Mouse (Mus musculus) midbrain, embryonic 10.5 days (tissue): ENCODE data around the gene Defb36. TPM values are rescaled to one million over a fixed set of nuclear protein-coding genes. Genes with fewer than 3 reads are reported as not detected.

ENCODE experiments used
- DNase-seq: peaks from one replicate; pipeline ENCODE4 v3.0.0-alpha.2; 2017; ENCODE audit warnings: low spot score
- H3K27ac ChIP-seq: fragments of 300-500 bp; sonication (generic); replicated peaks from 2 replicates; pipeline ENCODE4 v1.5.1; 2016; ENCODE audit warnings: mild to moderate bottlenecking
- H3K27me3 ChIP-seq: fragments of 300-500 bp; sonication (generic); 2 replicates; pipeline ENCODE4 v1.6.1; 2016; ENCODE audit warnings: low read depth, mild to moderate bottlenecking; ENCODE audit not compliant: poor library complexity, severe bottlenecking
- H3K36me3 ChIP-seq: fragments of 300-500 bp; sonication (generic); 2 replicates; pipeline ENCODE4 v1.6.1; 2016; ENCODE audit warnings: mild to moderate bottlenecking, moderate library complexity
- H3K4me1 ChIP-seq: fragments of 300-500 bp; sonication (generic); 2 replicates; pipeline ENCODE4 v1.6.1; 2016
- H3K4me3 ChIP-seq: fragments of 300-500 bp; sonication (generic); 2 replicates; pipeline ENCODE4 v1.5.1; 2016; ENCODE audit warnings: mild to moderate bottlenecking, moderate library complexity
- H3K9me3 ChIP-seq: fragments of 300-500 bp; sonication (generic); replicated peaks from 2 replicates; pipeline ENCODE4 v1.6.1; 2016; ENCODE audit warnings: mild to moderate bottlenecking
- WGBS: fragments of 180-500 bp; shearing (Covaris S2); methylation state at CpG from one replicate; pipeline ENCODE4 v1.1.7; 2016; 5-methylcytosine and 5-hydroxymethylcytosine counted together
- polyA plus RNA-seq: library from polyadenylated mRNA; unstranded; fragments of >200 nt; fragmentation: Nextera tagmentation; extraction: Ambion mirVana; gene quantifications from 2 replicates; pipeline ENCODE4 v1.2.1, GENCODE M21; 2016

The Defb36 gene
- not detected in 2 replicates for polyA plus RNA-seq

GRCm38 (mm10) chr2:152604057-152604456 lies at the start of gene Defb36:
Gene Defb36 (plus strand): TSS chr2:152604327.
- 84% methylated on average over 15 of the region's 15 CpGs for WGBS
- DNase-seq = no peak
- Histone ChIP-seq H3K4me3 (no peak within 1 kb of the TSS), H3K27ac (no peak within 1 kb of the TSS), H3K27me3 (no peaks in the 10 kb centered on the region), H3K9me3 (no peaks in the 10 kb centered on the region), H3K4me1 (no peaks in the 10 kb centered on the region), H3K36me3 (no peaks in the 10 kb centered on the region)

GRCm38 (mm10) chr2:152556655-152557054 lies 47.5 kb upstream of the Defb36 start:
- WGBS = 88% methylated on average over 7 of the region's 7 CpGs

GRCm38 (mm10) chr2:152569038-152569437 lies 35.1 kb upstream of the Defb36 start, which contains the start of gene Gm17416:
Gene Gm17416 (plus strand): TSS chr2:152569338.
- no peak within 1 kb of the TSS for H3K27ac ChIP-seq
- H3K9me3 ChIP-seq = no peaks in the 10 kb centered on the region
- no peaks in the 10 kb centered on the region for H3K4me1 ChIP-seq
- H3K4me3 ChIP-seq = no peak within 1 kb of the TSS
- no peaks in the 10 kb centered on the region for H3K36me3 ChIP-seq
- 89% methylated on average over 5 of the region's 5 CpGs for WGBS
- DNase-seq = no peak
- H3K27me3 ChIP-seq = no peaks in the 10 kb centered on the region

More at GRCm38 (mm10) chr2:152556655-152557054, 47.5 kb upstream of the Defb36 start:
- no peak for DNase-seq
- no peaks in the 10 kb centered on the region for H3K27me3 ChIP-seq
- H3K9me3 ChIP-seq = no peaks in the 10 kb centered on the region
- H3K27ac ChIP-seq = no peak overlapping the region
- peaks cover 5% of the 10 kb centered on the region; the same call in 1 of the 2 replicates for H3K4me1 ChIP-seq
- no peak overlapping the region for H3K4me3 ChIP-seq
- no peaks in the 10 kb centered on the region for H3K36me3 ChIP-seq

DNA sequence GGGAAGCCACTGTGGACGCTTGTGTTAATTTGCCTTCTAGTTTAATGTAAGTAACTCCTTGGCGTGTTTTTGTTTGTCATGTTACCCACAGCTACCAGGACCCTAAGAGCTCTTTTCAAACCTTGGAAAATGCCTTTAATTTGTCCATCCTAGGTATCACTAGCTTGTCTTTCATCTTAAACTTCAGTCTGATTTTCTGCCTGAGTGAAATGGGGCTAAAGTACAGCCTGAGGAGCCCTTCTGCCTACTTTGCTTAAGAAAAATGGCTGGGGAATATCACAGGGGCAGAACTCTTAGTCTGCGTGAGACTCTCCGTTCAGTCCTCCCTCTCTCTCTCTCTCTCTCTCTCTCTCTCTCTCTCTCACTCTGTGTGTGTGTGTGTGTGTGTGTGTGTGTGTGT lies 34.2 kb upstream of the Defb36 start:
- Histone ChIP-seq H3K4me3 (no peak overlapping the region), H3K27me3 (no peaks in the 10 kb centered on the region), H3K9me3 (no peaks in the 10 kb centered on the region), H3K36me3 (no peaks in the 10 kb centered on the region), H3K4me1 (no peaks in the 10 kb centered on the region), H3K27ac (no peak overlapping the region)
- 87% methylated on average over 4 of the region's 4 CpGs for WGBS
- DNase-seq = no peak

GRCm38 (mm10) chr2:152570313-152570712 lies 33.8 kb upstream of the Defb36 start:
- H3K9me3 ChIP-seq = no peaks in the 10 kb centered on the region

DNA sequence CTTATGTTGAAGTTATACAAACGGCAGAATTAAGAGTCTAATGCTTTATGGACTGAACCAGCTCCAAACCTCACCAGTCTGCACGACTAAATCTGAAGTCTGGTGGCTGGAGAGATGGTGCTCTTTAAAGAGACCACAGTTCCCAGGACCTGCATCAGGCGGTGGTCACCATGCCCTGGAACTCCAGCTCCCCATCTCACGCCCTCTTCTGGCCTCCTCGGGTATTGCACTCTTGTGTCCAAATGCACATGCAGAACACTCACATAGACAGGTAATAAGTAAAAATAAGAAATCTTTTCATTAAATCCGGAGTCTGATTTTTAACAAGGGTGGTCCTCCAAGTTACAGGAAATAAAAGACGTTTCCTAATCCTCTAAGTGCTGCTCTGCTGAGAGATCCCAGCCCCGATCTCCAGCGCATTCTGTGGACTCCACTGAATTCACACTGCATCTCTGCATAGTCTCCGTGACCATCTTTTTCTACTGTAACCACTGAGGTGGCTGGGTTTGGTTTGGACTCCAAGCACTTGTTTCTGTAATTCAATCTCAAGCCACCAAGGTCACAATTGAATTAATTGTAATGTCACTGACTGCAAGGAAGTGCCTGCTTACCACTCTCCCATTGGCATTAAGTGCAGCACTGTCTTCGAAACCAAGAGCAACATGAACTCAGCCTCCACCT lies 31.9 kb upstream of the Defb36 start, which contains the start of gene Defb21:
TSS of gene Defb21 (plus strand) at position 631 of the 681 bp plus-strand sequence.
- 61% methylated on average over 11 of the region's 11 CpGs for WGBS
- Histone ChIP-seq H3K4me1 (peaks cover 4% of the 10 kb centered on the region; the same call in 1 of the 2 replicates), H3K9me3 (no peaks in the 10 kb centered on the region), H3K27me3 (no peaks in the 10 kb centered on the region), H3K36me3 (no peaks in the 10 kb centered on the region), H3K4me3 (no peak within 1 kb of the TSS), H3K27ac (no peak within 1 kb of the TSS)
- peak; percentile 28 for DNase-seq

More at GRCm38 (mm10) chr2:152570313-152570712, 33.8 kb upstream of the Defb36 start:
- no peaks in the 10 kb centered on the region for H3K27me3 ChIP-seq
- no peaks in the 10 kb centered on the region for H3K4me1 ChIP-seq
- no peak overlapping the region for H3K27ac ChIP-seq
- WGBS = 81% methylated on average over 6 of the region's 6 CpGs
- no peak for DNase-seq
- no peaks in the 10 kb centered on the region for H3K36me3 ChIP-seq
- H3K4me3 ChIP-seq = no peak overlapping the region

- H3K4me1 ChIP-seq = peaks cover 4% of the 10 kb centered on the region; the same call in 1 of the 2 replicates
- no peaks in the 10 kb centered on the region for H3K9me3 ChIP-seq
- no peaks in the 10 kb centered on the region for H3K36me3 ChIP-seq
- H3K27me3 ChIP-seq = no peaks in the 10 kb centered on the region
- H3K27ac ChIP-seq = no peak overlapping the region
- H3K4me3 ChIP-seq = no peak overlapping the region
- DNase-seq = no peak
- WGBS = 91% methylated on average over 8 of the region's 8 CpGs
Measured at GRCm38 (mm10) chr2:152573484-152573883, 30.6 kb upstream of the Defb36 start.

DNA sequence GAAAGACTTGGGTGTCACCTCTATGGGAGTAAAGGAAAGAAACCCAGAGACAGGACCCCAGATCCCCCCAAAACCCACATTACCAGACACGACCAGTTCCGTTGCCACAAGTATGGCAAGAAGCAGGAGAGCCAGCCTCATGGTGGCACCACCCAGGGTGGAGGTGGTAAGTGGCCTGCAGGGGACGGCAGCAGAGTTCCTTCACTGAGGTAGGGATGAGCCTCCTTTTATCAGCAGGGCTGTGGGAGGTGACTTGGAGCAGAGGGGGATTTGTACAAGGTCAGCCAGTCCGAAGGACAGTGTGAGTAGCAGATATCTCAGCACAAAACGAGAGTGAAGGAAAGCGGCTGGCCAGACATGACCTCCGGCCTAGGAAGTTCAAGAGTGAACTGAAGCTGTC lies 24.0 kb upstream of the Defb36 start, which contains the start of gene Defb19:
TSS of gene Defb19 (minus strand) at position 206 of the 400 bp plus-strand sequence.
- peaks cover 4% of the 10 kb centered on the region; the same call in 1 of the 2 replicates for H3K4me1 ChIP-seq
- no peaks in the 10 kb centered on the region for H3K9me3 ChIP-seq
- no peak within 1 kb of the TSS for H3K27ac ChIP-seq
- no peak for DNase-seq
- WGBS = 75% methylated on average over 7 of the region's 7 CpGs
- H3K27me3 ChIP-seq = no peaks in the 10 kb centered on the region
- no peak within 1 kb of the TSS for H3K4me3 ChIP-seq
- H3K36me3 ChIP-seq = no peaks in the 10 kb centered on the region

DNA sequence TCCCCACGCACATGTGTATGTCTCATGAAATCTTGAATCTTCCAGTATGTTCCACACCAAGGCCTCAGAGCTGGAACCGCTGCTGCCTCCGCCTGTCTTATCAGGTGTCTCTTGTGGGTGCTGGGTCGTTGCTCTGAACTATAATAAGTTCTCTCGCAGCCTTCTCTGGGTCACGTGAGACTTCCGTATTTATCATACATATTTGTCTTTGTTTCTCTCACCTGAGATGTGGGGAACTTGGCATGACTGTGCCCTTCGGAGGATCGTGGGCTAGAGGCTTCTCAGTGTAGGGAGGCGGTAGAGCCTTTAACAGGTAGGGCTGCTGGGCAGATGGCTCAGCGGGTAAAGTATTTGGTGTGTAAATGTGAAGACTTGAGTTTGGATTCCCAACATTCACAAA lies 23.5 kb upstream of the Defb36 start:
- no peaks in the 10 kb centered on the region for H3K9me3 ChIP-seq
- no peak overlapping the region for H3K27ac ChIP-seq
- H3K4me3 ChIP-seq = no peak overlapping the region
- H3K27me3 ChIP-seq = no peaks in the 10 kb centered on the region
- no peak for DNase-seq
- WGBS = 92% methylated on average over 11 of the region's 11 CpGs
- H3K4me1 ChIP-seq = peaks cover 4% of the 10 kb centered on the region; the same call in 1 of the 2 replicates
- H3K36me3 ChIP-seq = no peaks in the 10 kb centered on the region

DNA sequence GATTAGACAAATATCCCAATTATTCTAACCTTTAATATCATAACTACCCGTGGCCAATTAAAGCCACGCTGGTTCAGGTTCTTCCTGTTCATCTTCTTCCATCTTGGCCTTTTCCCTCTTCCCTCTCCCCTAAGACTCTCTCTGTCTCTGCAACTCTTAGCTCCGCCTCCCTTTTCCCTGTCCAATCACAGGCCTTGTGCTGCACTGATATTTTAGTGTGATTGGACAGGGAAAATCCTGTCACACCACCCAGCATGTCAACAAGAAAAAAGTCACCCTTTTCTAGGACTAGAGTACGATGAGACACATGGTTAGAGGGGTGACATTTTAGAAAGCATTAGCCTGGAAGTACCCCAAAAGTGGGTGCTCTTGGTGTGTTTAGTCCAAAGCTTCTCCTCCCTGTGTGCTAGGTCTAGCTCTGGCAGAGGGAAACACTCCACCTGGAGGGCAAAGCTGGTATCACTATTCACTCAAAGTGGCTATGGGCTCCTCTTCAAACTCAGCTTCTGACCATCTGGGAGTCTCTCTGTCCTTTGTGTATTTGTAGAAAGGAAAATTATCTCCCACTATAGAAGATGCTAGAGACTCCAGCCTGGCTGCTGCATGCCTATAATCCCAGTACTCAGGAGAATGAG lies 17.1 kb upstream of the Defb36 start:
- WGBS = 73% methylated on average over 4 of the region's 4 CpGs

DNA sequence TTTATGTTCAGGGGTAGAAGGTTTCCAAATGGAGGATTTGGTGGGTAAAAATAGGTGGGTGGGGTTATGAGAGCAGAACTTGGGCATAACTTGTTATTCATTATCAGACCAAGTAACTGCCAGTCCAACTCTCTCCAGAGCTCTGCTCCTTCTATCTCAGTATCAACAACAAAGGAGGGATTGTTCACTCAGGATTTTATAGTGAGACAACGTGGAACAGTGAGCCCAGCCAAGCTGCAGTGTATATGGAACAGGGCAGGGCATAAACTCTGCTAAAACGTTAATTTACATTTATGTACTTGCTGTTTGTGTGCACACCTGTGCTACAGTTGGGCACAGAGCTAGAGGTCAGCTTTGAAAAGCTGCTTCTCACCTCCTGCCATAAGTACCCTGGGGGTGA lies 15.7 kb upstream of the Defb36 start:
- Histone ChIP-seq H3K4me1 (no peaks in the 10 kb centered on the region), H3K27ac (no peak overlapping the region), H3K27me3 (no peaks in the 10 kb centered on the region), H3K4me3 (no peak overlapping the region), H3K9me3 (no peaks in the 10 kb centered on the region), H3K36me3 (no peaks in the 10 kb centered on the region)
- 62% methylated on average over 2 of the region's 2 CpGs for WGBS
- DNase-seq = no peak

More for the DNA sequence above, 17.1 kb upstream of the Defb36 start:
- Histone ChIP-seq H3K36me3 (no peaks in the 10 kb centered on the region), H3K4me1 (no peaks in the 10 kb centered on the region), H3K4me3 (no peak overlapping the region), H3K27me3 (no peaks in the 10 kb centered on the region), H3K27ac (no peak overlapping the region), H3K9me3 (no peaks in the 10 kb centered on the region)
- peak; percentile 17 for DNase-seq

DNA sequence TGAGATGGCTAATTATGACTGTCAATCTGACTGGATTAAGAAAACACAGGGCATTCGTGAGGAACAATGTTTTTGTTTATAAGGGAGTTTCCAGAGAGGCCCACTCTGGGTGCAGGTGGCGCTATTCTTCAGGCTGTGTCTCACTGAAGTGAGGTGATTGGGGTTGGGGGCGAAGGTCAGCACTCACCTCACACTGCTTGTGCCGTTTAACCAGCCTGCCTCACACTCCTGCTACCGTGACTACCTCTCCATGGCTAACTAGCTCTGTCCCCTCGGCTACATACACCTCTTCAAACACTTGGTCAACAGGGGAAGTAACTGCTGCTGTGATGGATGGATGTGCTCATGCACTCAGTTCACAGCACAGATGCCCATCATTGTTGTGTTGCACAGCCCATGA lies 15.1 kb upstream of the Defb36 start:
- Histone ChIP-seq H3K4me3 (no peak overlapping the region), H3K4me1 (no peaks in the 10 kb centered on the region), H3K27me3 (no peaks in the 10 kb centered on the region), H3K36me3 (no peaks in the 10 kb centered on the region), H3K9me3 (no peaks in the 10 kb centered on the region), H3K27ac (no peak overlapping the region)
- no peak for DNase-seq
- WGBS = 58% methylated on average over 6 of the region's 6 CpGs

DNA sequence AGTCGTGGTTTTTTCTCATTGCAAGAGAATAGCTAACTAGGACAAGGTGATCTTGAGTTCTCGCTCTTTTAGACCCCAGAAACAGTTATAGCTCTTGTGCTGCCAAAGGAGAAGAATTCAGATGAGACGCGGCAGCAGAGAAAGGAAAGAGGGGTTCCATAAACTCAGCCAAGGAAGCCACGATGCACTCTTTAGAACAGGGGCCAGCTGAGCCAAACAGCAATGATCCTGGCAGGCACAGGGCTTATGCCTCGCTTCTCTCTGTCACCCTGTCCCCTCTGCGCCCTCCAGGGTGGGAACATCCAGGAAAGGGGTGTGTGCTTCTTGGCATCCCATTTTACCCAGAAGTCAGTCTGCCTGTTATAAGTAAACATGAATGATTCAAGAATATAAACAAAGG lies 4.8 kb upstream of the Defb36 start, which contains the start of gene Defb45:
TSS of gene Defb45 (minus strand) at position 101 of the 400 bp plus-strand sequence.
- no peak within 1 kb of the TSS for H3K4me3 ChIP-seq
- WGBS = 75% methylated on average over 7 of the region's 7 CpGs
- DNase-seq = no peak
- H3K9me3 ChIP-seq = no peaks in the 10 kb centered on the region
- H3K4me1 ChIP-seq = no peaks in the 10 kb centered on the region
- no peaks in the 10 kb centered on the region for H3K36me3 ChIP-seq
- no peak within 1 kb of the TSS for H3K27ac ChIP-seq
- H3K27me3 ChIP-seq = no peaks in the 10 kb centered on the region
